Mouse (Mus musculus) myocyte (in vitro differentiated cells): ENCODE results near the gene Trak1. TPM values are rescaled to one million over a fixed set of nuclear protein-coding genes. Genes with fewer than 3 reads are reported as not detected.

ENCODE experiments used
- H3K27me3 ChIP-seq: one replicate; pipeline ENCODE4 v1.6.1; 2011; ENCODE audit not compliant: control insufficient read depth, insufficient read depth, insufficient read length
- H3K36me3 ChIP-seq: one replicate; pipeline ENCODE4 v1.6.1; 2011; ENCODE audit not compliant: control insufficient read depth, insufficient read depth
- H3K4me2 ChIP-seq: one replicate; pipeline ENCODE4 v1.6.1; 2011; ENCODE audit warnings: low read depth, control low read depth
- H3K4me3 ChIP-seq: one replicate; pipeline ENCODE4 v1.5.1; 2011; ENCODE audit warnings: mild to moderate bottlenecking, control low read depth, moderate library complexity
- H3K79me2 ChIP-seq: one replicate; pipeline ENCODE4 v1.6.1; 2011; ENCODE audit not compliant: control insufficient read depth, insufficient read depth
- H3ac ChIP-seq: one replicate; pipeline ENCODE4 v1.6.1; 2011; ENCODE audit not compliant: control insufficient read depth, insufficient read length
- CEBPB ChIP-seq: IDR thresholded peaks from 2 replicates; pipeline ENCODE4 v1.6.1; 2011; ENCODE audit warnings: mild to moderate bottlenecking, moderate library complexity; ENCODE audit not compliant: poor library complexity, insufficient read depth, severe bottlenecking
- E2F4 ChIP-seq: IDR thresholded peaks from one replicate; pipeline ENCODE4 v1.6.1; 2011; ENCODE audit warnings: mild to moderate bottlenecking, control low read depth, moderate library complexity; ENCODE audit not compliant: insufficient read depth
- MAX ChIP-seq: IDR thresholded peaks from one replicate; pipeline ENCODE4 v1.6.1; 2011; ENCODE audit warnings: low read depth, mild to moderate bottlenecking, control low read depth
- MYOD1 ChIP-seq, 3 experiments: IDR thresholded peaks; one replicate each; pipeline ENCODE4 v1.6.1; 2011; ENCODE audit warnings: control low read depth in 2 of 3, low read depth in 2 of 3, mild to moderate bottlenecking in 2 of 3, moderate library complexity in 1 of 3; ENCODE audit not compliant: insufficient read length in 2 of 3, control insufficient read depth in 1 of 3
- MYOG ChIP-seq, 3 experiments: IDR thresholded peaks; one replicate each; pipeline ENCODE4 v1.6.1; 2011; ENCODE audit warnings: control low read depth in 2 of 3, low read depth in 2 of 3, mild to moderate bottlenecking in 2 of 3; ENCODE audit not compliant: insufficient read length in 2 of 3, control insufficient read depth in 1 of 3, insufficient read depth in 1 of 3
- POLR2A ChIP-seq: IDR thresholded peaks from one replicate; pipeline ENCODE4 v1.6.1; 2011; ENCODE audit warnings: low read depth, mild to moderate bottlenecking, control low read depth, moderate library complexity; ENCODE audit not compliant: insufficient read length
- POLR2AphosphoS2 ChIP-seq: IDR thresholded peaks from one replicate; pipeline ENCODE4 v1.6.1; 2011; ENCODE audit warnings: low read depth, control low read depth; ENCODE audit not compliant: insufficient read length
- REST ChIP-seq: IDR thresholded peaks from one replicate; pipeline ENCODE4 v1.6.1; 2011; ENCODE audit warnings: mild to moderate bottlenecking, control low read depth, moderate library complexity; ENCODE audit not compliant: insufficient read depth, insufficient read length
- SRF ChIP-seq: IDR thresholded peaks from one replicate; pipeline ENCODE4 v1.6.1; 2011; ENCODE audit warnings: low read depth; ENCODE audit not compliant: control insufficient read depth, insufficient read length
- TCF12 ChIP-seq: IDR thresholded peaks from one replicate; pipeline ENCODE4 v1.6.1; 2011; ENCODE audit warnings: mild to moderate bottlenecking, control low read depth; ENCODE audit not compliant: poor library complexity, insufficient read depth, severe bottlenecking
- TCF3 ChIP-seq: IDR thresholded peaks from one replicate; pipeline ENCODE4 v1.6.1; 2011; ENCODE audit warnings: low read depth, control low read depth; ENCODE audit not compliant: insufficient read length
- USF1 ChIP-seq: IDR thresholded peaks from one replicate; pipeline ENCODE4 v1.6.1; 2011; ENCODE audit warnings: low read depth, mild to moderate bottlenecking, control low read depth, moderate library complexity
- polyA plus RNA-seq: library from polyadenylated mRNA; unstranded; fragments of >200 nt; fragmentation: generic; extraction: Trizol; gene quantifications from one replicate; pipeline ENCODE4 v1.2.1, GENCODE M21; 2012; ENCODE audit warnings: missing spikeins

Gene Trak1
- polyA plus RNA-seq, 1 experiment: 60.8 TPM

GRCm38 (mm10) chr9:121295221-121295620 lies 2.1 kb upstream of the Trak1 start:
- Histone ChIP-seq H3K4me3 (no peak overlapping the region), H3ac (no peak overlapping the region), H3K36me3 (no peaks in the 10 kb centered on the region), H3K79me2 (peaks cover 25% of the 10 kb centered on the region), H3K27me3 (no peaks in the 10 kb centered on the region), H3K4me2 (no peak overlapping the region)
- TF ChIP-seq MAX (no peak), TCF3 (no peak), USF1 (no peak), TCF12 (no peak), SRF (no peak), MYOD1 (IDR thresholded peaks at IDR 0.05; ENCODE audit: control insufficient read depth in 1 of 3, insufficient read length in 2 of 3, low read depth in 2 of 3) (no peak), CEBPB (no peak), POLR2A (no peak), REST (no peak), E2F4 (no peak), POLR2AphosphoS2 (no peak), MYOG (IDR thresholded peaks at IDR 0.05; ENCODE audit: control insufficient read depth in 1 of 3, insufficient read depth in 1 of 3, insufficient read length in 2 of 3, low read depth in 2 of 3) (no peak)

GRCm38 (mm10) chr9:121298065-121298398 lies 730 bp downstream of the Trak1 start:
- H3K4me2 ChIP-seq: peak overlapping the region; percentile 80
- peaks cover 53% of the 10 kb centered on the region for H3K79me2 ChIP-seq
- H3K27me3 ChIP-seq: no peaks in the 10 kb centered on the region
- peaks cover 4% of the 10 kb centered on the region for H3K36me3 ChIP-seq
- peak overlapping the region; percentile 80 for H3K4me3 ChIP-seq
- H3ac ChIP-seq: peak overlapping the region; percentile 49
- TF ChIP-seq TCF3: no peak
- TF ChIP-seq MAX: no peak
- no peak for TF ChIP-seq E2F4
- TF ChIP-seq REST: no peak

GRCm38 (mm10) chr9:121298411-121299091 lies 1.2 kb downstream of the Trak1 start:
- Histone ChIP-seq H3ac (peak overlapping the region; percentile 49), H3K4me3 (peak overlapping the region; percentile 80), H3K27me3 (no peaks in the 10 kb centered on the region), H3K79me2 (peaks cover 58% of the 10 kb centered on the region), H3K36me3 (peaks cover 4% of the 10 kb centered on the region), H3K4me2 (peak overlapping the region; percentile 80)
- TF ChIP-seq SRF: no peak
- no peak for TF ChIP-seq TCF3
- TF ChIP-seq REST: no peak
- peak; percentile 34 for TF ChIP-seq TCF12
- peak; percentile 29 to 91 (median 74) for TF ChIP-seq MYOG (IDR thresholded peaks at IDR 0.05; ENCODE audit: control insufficient read depth in 1 of 3, insufficient read depth in 1 of 3, insufficient read length in 2 of 3, low read depth in 2 of 3)
- TF ChIP-seq MYOD1 (IDR thresholded peaks at IDR 0.05; ENCODE audit: control insufficient read depth in 1 of 3, insufficient read length in 2 of 3, low read depth in 2 of 3): peak in 2 of 3 experiments; percentile 77 to 91

DNA sequence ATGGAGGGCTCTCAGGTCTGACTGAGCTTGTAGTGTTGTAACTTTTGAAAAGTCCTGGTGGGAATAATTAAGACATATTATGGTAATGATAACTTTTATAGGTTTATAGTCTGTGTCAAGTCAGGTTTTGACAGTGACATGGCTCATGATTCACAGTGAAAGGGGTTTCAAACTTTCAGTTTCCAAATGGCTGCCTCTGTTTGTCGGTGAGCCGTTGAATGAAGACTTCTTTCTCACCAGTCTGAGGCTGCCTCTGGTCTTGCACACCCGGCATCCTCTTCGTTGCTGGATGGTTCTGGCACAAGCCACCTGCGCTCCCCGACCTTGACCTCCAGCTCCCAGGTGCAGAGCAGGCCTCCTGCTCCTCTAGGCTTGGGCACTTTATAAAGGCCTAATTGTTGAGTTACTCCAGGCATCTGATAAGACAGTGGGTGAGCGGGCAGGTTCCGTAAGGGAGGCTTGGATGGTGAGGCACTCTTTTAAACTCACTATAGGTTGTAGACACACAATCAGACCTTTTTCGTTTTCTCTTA lies 2.0 kb downstream of the Trak1 start:
- Histone ChIP-seq H3ac (no peak overlapping the region), H3K4me3 (peak overlapping the region; percentile 80), H3K79me2 (peaks cover 65% of the 10 kb centered on the region), H3K27me3 (no peaks in the 10 kb centered on the region), H3K36me3 (peaks cover 9% of the 10 kb centered on the region), H3K4me2 (peak overlapping the region; percentile 80)
- TF ChIP-seq CEBPB (no peak), TCF3 (no peak), SRF (no peak), MAX (no peak), REST (no peak), E2F4 (no peak), POLR2AphosphoS2 (no peak), MYOD1 (IDR thresholded peaks at IDR 0.05; ENCODE audit: control insufficient read depth in 1 of 3, insufficient read length in 2 of 3, low read depth in 2 of 3) (no peak), USF1 (no peak), MYOG (IDR thresholded peaks at IDR 0.05; ENCODE audit: control insufficient read depth in 1 of 3, insufficient read depth in 1 of 3, insufficient read length in 2 of 3, low read depth in 2 of 3) (no peak), POLR2A (no peak), TCF12 (no peak)

- peak overlapping the region; percentile 80 for H3K4me2 ChIP-seq
- H3ac ChIP-seq: no peak overlapping the region
- H3K4me3 ChIP-seq: peak overlapping the region; percentile 80
- no peak for TF ChIP-seq POLR2A
- no peak for TF ChIP-seq MYOD1 (IDR thresholded peaks at IDR 0.05; ENCODE audit: control insufficient read depth in 1 of 3, insufficient read length in 2 of 3, low read depth in 2 of 3)
- TF ChIP-seq TCF3: no peak
- TF ChIP-seq POLR2AphosphoS2: no peak
- no peak for TF ChIP-seq CEBPB
- no peak for TF ChIP-seq MAX
- TF ChIP-seq E2F4: no peak
- no peak for TF ChIP-seq REST
- no peak for TF ChIP-seq TCF12
- no peak for TF ChIP-seq SRF
- no peak for TF ChIP-seq USF1
- TF ChIP-seq MYOG (IDR thresholded peaks at IDR 0.05; ENCODE audit: control insufficient read depth in 1 of 3, insufficient read depth in 1 of 3, insufficient read length in 2 of 3, low read depth in 2 of 3): no peak
- no peaks in the 10 kb centered on the region for H3K27me3 ChIP-seq
- peaks cover 10% of the 10 kb centered on the region for H3K36me3 ChIP-seq
- H3K79me2 ChIP-seq: peaks cover 73% of the 10 kb centered on the region
Measured at GRCm38 (mm10) chr9:121299976-121300570, 2.8 kb downstream of the Trak1 start.
